Mouse (Mus musculus): Measurements from ENCODE around the gene Tesk1. TPM values are rescaled to one million over a fixed set of nuclear protein-coding genes. Genes with fewer than 3 reads are reported as not detected.

Gene Tesk1
- total and polyA plus RNA-seq, 3 experiments: 1.9 to 6.0 (median 4.5) TPM

GRCm38 (mm10) chr4:43473636-43474035 is 31.9 kb downstream of the Tesk1 start (continued):
- peak; percentile 27; the same call in 1 of the 2 replicates for TF ChIP-seq ELF1 (IDR thresholded peaks at IDR 0.05; ENCODE audit: low read depth, low read length)
- no peak for TF ChIP-seq SIN3A (IDR thresholded peaks at IDR 0.05; ENCODE audit: low read length)
- no peak for TF ChIP-seq ZC3H11A (IDR thresholded peaks at IDR 0.05; ENCODE audit: low read depth, low read length)
- TF ChIP-seq GABPA (IDR thresholded peaks at IDR 0.05; ENCODE audit: insufficient replicate concordance, low read depth, low read length): no peak
- TF ChIP-seq CTCF (conservative IDR thresholded peaks at IDR 0.05 in 1 of 2, IDR thresholded peaks at IDR 0.05 in 1 of 2; ENCODE audit: low read depth in 2 of 2, low read length in 2 of 2): no peak
- no peak for TF ChIP-seq MAX (IDR thresholded peaks at IDR 0.05; ENCODE audit: low read length)
- TF ChIP-seq RCOR1 (conservative IDR thresholded peaks at IDR 0.05; ENCODE audit: low read depth, low read length): no peak
- TF ChIP-seq IRF4 (IDR thresholded peaks at IDR 0.05; ENCODE audit: low read depth, low read length): peak; percentile 73

GRCm38 (mm10) chr4:43476604-43477003 is 34.9 kb downstream of the Tesk1 start:
- Histone ChIP-seq H3K9ac (ENCODE audit: insufficient read depth, low read depth) (no peak overlapping the region), H3K4me3 (replicated peaks in 1 of 3; ENCODE audit: low read depth in 2 of 3, low read length in 2 of 3, poor library complexity in 1 of 3) (no peak overlapping the region), H3K9me3 (replicated peaks; ENCODE audit: low read length) (no peaks in the 10 kb centered on the region), H3K4me2 (ENCODE audit: insufficient read depth, low read depth, poor library complexity, severe bottlenecking) (no peak overlapping the region), H3K36me3 (replicated peaks in 1 of 2; ENCODE audit: control insufficient read depth in 1 of 2, insufficient read depth in 1 of 2, low read length in 1 of 2) (no peaks in the 10 kb centered on the region), H3K27me3 (replicated peaks) (no peaks in the 10 kb centered on the region), H3K27ac (ENCODE audit: insufficient read depth, low read depth) (no peak overlapping the region), H3K79me2 (replicated peaks; ENCODE audit: control insufficient read depth, extremely low read depth, insufficient read depth, poor library complexity, severe bottlenecking) (no peaks in the 10 kb centered on the region), H3K4me1 (ENCODE audit: control insufficient read depth in 1 of 2, insufficient read depth in 2 of 2) (peaks cover 10 to 49% of the 10 kb centered on the region in 2 experiments)
- dilution Hi-C loops (cut with MboI; ENCODE audit: extremely low pct_ligation_motif_present, extremely low pct_unique_long_range_greater_than_20kb, low sequenced_read_pairs): no loop called here
- TF ChIP-seq CTCF (conservative IDR thresholded peaks at IDR 0.05 in 1 of 2, IDR thresholded peaks at IDR 0.05 in 1 of 2; ENCODE audit: low read depth in 2 of 2, low read length in 2 of 2) (peak; percentile 40 to 67; a peak in 2 of 4 replicates), SMC3 (IDR thresholded peaks at IDR 0.05; ENCODE audit: low read depth, low read length) (peak; percentile 50), ZKSCAN1 (IDR thresholded peaks at IDR 0.05; ENCODE audit: borderline replicate concordance, low read depth, low read length) (no peak), USF1 (IDR thresholded peaks at IDR 0.05; ENCODE audit: low read depth, low read length) (no peak), NELFE (IDR thresholded peaks at IDR 0.05; ENCODE audit: low read depth, low read length) (no peak), POLR2A (IDR thresholded peaks at IDR 0.05; ENCODE audit: low read depth, low read length) (no peak), RCOR1 (conservative IDR thresholded peaks at IDR 0.05; ENCODE audit: low read depth, low read length) (no peak), RAD21 (IDR thresholded peaks at IDR 0.05; ENCODE audit: low read depth, low read length) (peak; percentile 37), CHD1 (IDR thresholded peaks at IDR 0.05; ENCODE audit: low read depth, low read length) (no peak), SIN3A (IDR thresholded peaks at IDR 0.05; ENCODE audit: low read length) (no peak), KAT2A (IDR thresholded peaks at IDR 0.05; ENCODE audit: insufficient replicate concordance, low read length) (no peak)
- DNase-seq (ENCODE audit: extremely low read depth): peak; percentile 51
- in situ Hi-C loops (cut with MboI; ENCODE audit: low pct_ligation_motif_present, low pct_unique_long_range_greater_than_20kb, low sequenced_read_pairs): no loop called here

- no peaks in the 10 kb centered on the region for H3K36me3 ChIP-seq (replicated peaks in 1 of 2; ENCODE audit: control insufficient read depth in 1 of 2, insufficient read depth in 1 of 2, low read length in 1 of 2)
- H3K4me1 ChIP-seq (ENCODE audit: control insufficient read depth in 1 of 2, insufficient read depth in 2 of 2): peaks cover 19 to 58% of the 10 kb centered on the region in 2 experiments
- TF ChIP-seq RCOR1 (conservative IDR thresholded peaks at IDR 0.05; ENCODE audit: low read depth, low read length) (no peak), POLR2A (IDR thresholded peaks at IDR 0.05; ENCODE audit: low read depth, low read length) (peak; percentile 74), GABPA (IDR thresholded peaks at IDR 0.05; ENCODE audit: insufficient replicate concordance, low read depth, low read length) (peak; percentile 27; the same call in 1 of the 2 replicates), JUND (conservative IDR thresholded peaks at IDR 0.05; ENCODE audit: low read depth, low read length) (peak; percentile 26; the same call in 1 of the 2 replicates), MYC (IDR thresholded peaks at IDR 0.05; ENCODE audit: low read depth, low read length) (no peak; the same call in 1 of the 2 replicates), POLR2AphosphoS2 (IDR thresholded peaks at IDR 0.05; ENCODE audit: low read depth, low read length) (no peak), NELFE (IDR thresholded peaks at IDR 0.05; ENCODE audit: low read depth, low read length) (peak; percentile 72), RAD21 (IDR thresholded peaks at IDR 0.05; ENCODE audit: low read depth, low read length) (peak; percentile 17), SIN3A (IDR thresholded peaks at IDR 0.05; ENCODE audit: low read length) (peak; percentile 75), NRF1 (IDR thresholded peaks at IDR 0.05; ENCODE audit: low read depth, low read length) (peak; percentile 94), KAT2A (IDR thresholded peaks at IDR 0.05; ENCODE audit: insufficient replicate concordance, low read length) (peak; percentile 91; the same call in 1 of the 2 replicates), TCF12 (IDR thresholded peaks at IDR 0.05; ENCODE audit: low read depth, low read length) (peak; percentile 62; the same call in 1 of the 2 replicates), MAX (IDR thresholded peaks at IDR 0.05; ENCODE audit: low read length) (0 out of 2 replicates have a peak, but pooled peaks have one; percentile 41), SMC3 (IDR thresholded peaks at IDR 0.05; ENCODE audit: low read depth, low read length) (no peak), CTCF (conservative IDR thresholded peaks at IDR 0.05 in 1 of 2, IDR thresholded peaks at IDR 0.05 in 1 of 2; ENCODE audit: low read depth in 2 of 2, low read length in 2 of 2) (peak in 1 of 2 experiments; percentile 66; a peak in 2 of 4 replicates), HCFC1 (IDR thresholded peaks at IDR 0.05; ENCODE audit: low read depth, low read length) (peak; percentile 97), TBP (conservative IDR thresholded peaks at IDR 0.05; ENCODE audit: low read depth, low read length) (peak; percentile 78)
- no peaks in the 10 kb centered on the region for H3K9me3 ChIP-seq (replicated peaks; ENCODE audit: low read length)
- H3K27me3 ChIP-seq (replicated peaks): no peaks in the 10 kb centered on the region
- in situ Hi-C loops (cut with MboI; ENCODE audit: low pct_ligation_motif_present, low pct_unique_long_range_greater_than_20kb, low sequenced_read_pairs): no loop called here
- H3K9ac ChIP-seq (ENCODE audit: insufficient read depth, low read depth): peak overlapping the region; percentile 26
- peak overlapping the region; percentile 63 for H3K27ac ChIP-seq (ENCODE audit: insufficient read depth, low read depth)
- dilution Hi-C loops (cut with MboI; ENCODE audit: extremely low pct_ligation_motif_present, extremely low pct_unique_long_range_greater_than_20kb, low sequenced_read_pairs): no loop called here
- H3K4me3 ChIP-seq (replicated peaks in 1 of 3; ENCODE audit: low read depth in 2 of 3, low read length in 2 of 3, poor library complexity in 1 of 3): peak overlapping the region; percentile 44 to 58 (median 53)
- DNase-seq (ENCODE audit: extremely low read depth): peak; percentile 95
- peak overlapping the region; percentile 84 for H3K4me2 ChIP-seq (ENCODE audit: insufficient read depth, low read depth, poor library complexity, severe bottlenecking)
- H3K79me2 ChIP-seq (replicated peaks; ENCODE audit: control insufficient read depth, extremely low read depth, insufficient read depth, poor library complexity, severe bottlenecking): no peaks in the 10 kb centered on the region
These were observed 36.3 kb downstream of the Tesk1 start for GRCm38 (mm10) chr4:43477857-43478533.
